Mouse (Mus musculus) cerebellum, postnatal 14 days (tissue): ENCODE measurements at regions not wholly inside any gene's neighbourhood (a gene's known extent, or its start where the extent isn't known, plus 50 kb on each side); places are given as distances from the start of the nearest gene placed in this dataset.

ENCODE experiments used
- DNase-seq, 2 experiments: peaks; one replicate each; pipeline ENCODE4 v3.0.0; 2021; ENCODE audit warnings: mixed read lengths in 2 of 2

GRCm38 (mm10) chr16:7863406-7863805 lies 561.5 kb downstream of the Tmem114 start:
- DNase-seq: no peak

DNA sequence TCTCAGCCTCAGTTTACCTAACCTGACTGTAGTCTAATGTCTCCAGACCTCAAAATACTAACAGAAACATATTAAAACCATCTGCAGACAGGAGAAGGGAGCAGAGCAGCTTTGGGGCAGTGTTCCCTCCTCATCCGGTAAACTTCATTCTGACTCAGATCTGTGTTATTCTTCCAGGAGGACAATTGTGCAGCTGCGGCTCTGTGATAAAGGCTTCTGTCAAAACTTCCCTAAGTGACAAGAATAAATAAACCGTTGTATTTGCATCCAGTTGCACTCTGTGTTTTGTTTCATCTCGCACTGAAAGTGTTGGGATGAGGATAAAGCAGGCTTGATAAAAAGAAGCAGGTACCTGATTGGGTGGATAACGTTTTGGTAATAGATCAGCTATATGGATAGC lies 585.8 kb downstream of the Tmem114 start:
- no peak for DNase-seq

- DNase-seq: peak in 1 of 2 experiments; percentile 7
Observed at GRCm38 (mm10) chr16:7831142-7831541, 593.8 kb downstream of the Tmem114 start.

GRCm38 (mm10) chr16:7829939-7830650 lies 594.8 kb downstream of the Tmem114 start:
- peak; percentile 75 to 82 for DNase-seq

GRCm38 (mm10) chr16:7801161-7801560 lies 623.8 kb downstream of the Tmem114 start:
- DNase-seq: no peak

GRCm38 (mm10) chr16:7797176-7797786 lies 627.7 kb downstream of the Tmem114 start:
- no peak for DNase-seq

- no peak for DNase-seq
Observed at GRCm38 (mm10) chr16:7795561-7795960, 629.4 kb downstream of the Tmem114 start.

- no peak for DNase-seq
Observed at GRCm38 (mm10) chr16:7792521-7792920, 632.4 kb downstream of the Tmem114 start.

DNA sequence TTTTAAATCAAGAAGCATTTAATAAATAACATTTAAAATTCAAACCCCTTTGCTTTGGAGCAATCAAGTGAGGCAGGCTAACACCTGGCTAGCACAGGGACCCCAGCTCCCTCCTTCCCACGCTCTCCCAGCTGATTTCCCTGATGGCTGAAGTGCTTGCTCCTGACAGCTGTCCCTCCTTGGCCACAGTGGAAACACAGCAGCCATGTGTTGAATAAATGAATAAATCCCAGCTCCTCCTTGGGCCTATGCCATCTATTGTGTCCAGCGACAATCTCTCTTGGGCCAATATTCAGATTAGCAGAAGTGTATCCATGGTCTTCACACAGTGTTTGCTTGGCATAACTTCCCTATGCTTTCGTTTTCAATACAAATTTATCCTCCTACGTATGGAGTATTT lies 634.7 kb downstream of the Tmem114 start:
- DNase-seq: peak; percentile 27 to 31

DNA sequence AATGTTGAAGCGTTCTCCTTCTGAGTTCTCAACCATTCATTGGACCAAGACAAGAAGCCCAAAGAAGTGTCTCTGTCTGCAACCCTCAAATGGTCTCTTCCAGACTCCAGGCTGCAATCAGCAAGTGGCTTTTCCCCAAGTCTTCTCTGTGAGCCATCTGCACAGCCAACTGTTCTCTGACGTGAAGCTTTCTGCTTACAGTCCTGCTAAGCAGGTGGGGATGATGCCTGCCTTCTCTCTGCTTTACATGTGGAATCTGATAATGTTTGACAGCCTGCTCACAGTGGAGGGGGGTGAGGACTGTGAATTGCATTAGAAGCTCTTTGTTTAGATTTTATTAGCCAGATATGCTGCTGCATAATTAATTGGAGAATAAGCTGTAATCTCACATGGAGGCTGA lies 636.7 kb downstream of the Tmem114 start:
- DNase-seq: peak; percentile 73 to 82

DNA sequence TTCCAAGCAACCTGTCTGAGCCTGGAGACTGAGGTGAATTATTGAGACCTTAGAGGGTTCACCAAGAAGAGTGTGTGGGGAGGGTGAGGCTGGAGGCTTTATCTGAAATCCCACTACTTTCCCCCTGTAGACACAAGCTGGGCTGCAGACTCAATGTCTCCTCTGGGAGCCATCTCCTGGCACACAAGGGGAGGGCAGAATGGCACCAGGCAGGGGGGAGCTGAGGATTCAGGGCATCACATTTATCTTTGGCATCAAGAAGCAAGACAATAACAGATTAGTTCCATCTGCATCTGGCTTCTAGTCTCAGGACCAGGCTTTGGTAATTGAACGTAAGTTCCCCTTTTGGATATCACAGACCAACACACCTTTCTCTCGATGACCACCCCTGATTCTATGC lies 643.4 kb downstream of the Tmem114 start:
- peak; percentile 17 to 42 for DNase-seq

- no peak for DNase-seq
Observed at GRCm38 (mm10) chr16:7775635-7776034, 649.3 kb downstream of the Tmem114 start.

- DNase-seq: no peak
Observed at GRCm38 (mm10) chr16:7768433-7768832, 656.5 kb downstream of the Tmem114 start.

DNA sequence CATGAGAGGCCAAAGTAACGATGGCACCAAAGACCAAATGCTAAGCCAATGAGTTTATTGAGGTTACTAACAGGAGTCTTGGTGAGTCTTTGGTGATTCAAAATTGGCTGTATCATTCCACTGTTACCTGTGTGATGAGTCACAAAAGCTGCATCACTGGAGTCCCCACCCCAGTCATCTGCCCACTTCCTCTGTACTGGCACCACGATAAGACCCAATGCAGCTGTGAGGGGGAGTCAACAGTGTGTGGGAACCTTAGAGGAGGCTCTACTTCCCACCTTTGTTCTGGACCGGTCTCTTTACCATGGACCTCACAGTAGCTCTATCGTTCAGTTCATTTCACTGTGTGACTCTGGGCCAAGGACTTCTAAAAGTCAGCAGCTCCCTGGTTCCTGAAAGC lies 657.2 kb downstream of the Tmem114 start:
- DNase-seq: no peak

DNA sequence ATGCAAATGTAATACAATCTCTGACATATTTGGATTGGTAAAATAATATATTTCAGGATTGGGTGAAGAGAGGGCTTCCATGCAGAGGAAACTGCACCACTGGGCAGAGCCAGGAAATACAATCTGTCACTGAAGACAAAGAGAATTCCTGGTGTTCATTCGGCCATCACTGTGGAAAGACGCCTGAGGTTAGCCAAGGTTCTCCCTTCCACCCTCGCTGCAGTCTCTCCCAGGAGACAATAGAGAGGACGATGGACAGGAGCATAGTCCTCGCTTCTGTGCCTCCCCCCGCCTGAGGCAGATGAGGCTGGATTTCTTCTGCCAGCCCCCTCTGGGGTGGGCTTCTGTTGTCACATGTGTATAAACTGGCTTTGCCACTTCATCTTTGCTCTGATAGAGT lies 660.6 kb downstream of the Tmem114 start:
- DNase-seq: no peak

GRCm38 (mm10) chr16:7728186-7728585 lies 696.8 kb downstream of the Tmem114 start:
- DNase-seq: peak in 1 of 2 experiments; percentile 4

- DNase-seq: no peak
Observed at GRCm38 (mm10) chr16:7725225-7725624, 699.7 kb downstream of the Tmem114 start.

DNA sequence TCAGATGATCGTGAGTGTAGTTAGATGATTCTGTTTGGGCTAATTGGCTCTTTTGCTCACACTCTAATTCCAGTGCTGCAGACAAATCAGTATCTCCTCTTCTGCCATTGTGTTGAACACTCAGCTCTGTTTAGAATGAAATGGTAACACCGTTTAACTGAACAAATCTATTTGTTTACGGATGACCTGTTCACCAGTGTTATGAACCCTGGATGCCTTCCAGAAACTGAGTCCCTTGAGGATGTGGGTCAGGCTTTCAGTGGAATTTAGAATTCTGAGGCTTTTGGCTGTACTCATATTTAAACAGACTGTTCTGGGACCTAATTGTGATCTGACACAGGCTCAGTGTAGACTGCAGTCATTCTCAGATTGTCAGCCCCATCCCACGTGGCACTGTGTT lies 723.5 kb downstream of the Tmem114 start:
- peak in 1 of 2 experiments; percentile 6 for DNase-seq

DNA sequence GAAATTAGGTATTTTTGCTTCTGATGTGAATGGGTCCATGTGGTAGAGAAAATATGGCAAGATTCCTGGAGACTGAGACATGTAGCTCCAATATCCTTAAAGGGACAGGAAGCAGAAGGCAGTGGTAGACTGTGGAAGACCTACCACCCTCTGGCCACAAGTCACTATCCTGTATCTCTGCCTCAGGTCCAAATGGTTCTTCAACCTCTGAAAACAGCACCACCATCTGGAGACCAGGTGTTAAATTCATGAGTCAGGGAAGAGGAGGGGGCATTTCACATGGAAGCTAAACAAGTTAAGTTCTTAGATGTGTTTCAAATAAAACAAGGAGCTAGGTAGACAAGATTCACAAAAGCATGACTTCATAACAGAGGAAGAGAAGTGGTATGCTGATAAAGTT lies 739.5 kb downstream of the Tmem114 start:
- DNase-seq: no peak

- DNase-seq: no peak
Observed at GRCm38 (mm10) chr16:7666096-7666495, 758.8 kb downstream of the Tmem114 start.

GRCm38 (mm10) chr16:7658133-7658532 lies 766.8 kb downstream of the Tmem114 start:
- no peak for DNase-seq

DNA sequence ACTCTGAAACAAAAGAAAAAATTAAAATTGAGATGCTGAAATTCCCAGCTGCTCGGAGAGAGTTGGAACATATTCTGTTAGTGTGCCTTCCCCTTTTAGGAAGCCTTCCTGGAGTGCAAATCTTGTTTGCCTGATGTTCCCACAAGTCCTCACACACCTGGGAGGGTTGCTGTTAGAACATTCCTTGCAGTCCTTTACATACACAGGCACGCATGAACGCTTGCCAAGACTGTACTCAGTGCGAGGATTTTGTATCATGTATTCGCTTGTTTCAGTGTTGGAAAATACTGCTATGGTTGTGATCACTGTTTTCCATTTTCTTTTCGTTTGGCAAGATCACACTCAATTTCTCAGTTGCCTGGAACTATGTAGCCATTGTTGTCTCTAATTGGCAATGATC lies 770.5 kb downstream of the Tmem114 start:
- DNase-seq: no peak

- DNase-seq: no peak
Observed at GRCm38 (mm10) chr16:7649771-7650170, 775.2 kb downstream of the Tmem114 start.

DNA sequence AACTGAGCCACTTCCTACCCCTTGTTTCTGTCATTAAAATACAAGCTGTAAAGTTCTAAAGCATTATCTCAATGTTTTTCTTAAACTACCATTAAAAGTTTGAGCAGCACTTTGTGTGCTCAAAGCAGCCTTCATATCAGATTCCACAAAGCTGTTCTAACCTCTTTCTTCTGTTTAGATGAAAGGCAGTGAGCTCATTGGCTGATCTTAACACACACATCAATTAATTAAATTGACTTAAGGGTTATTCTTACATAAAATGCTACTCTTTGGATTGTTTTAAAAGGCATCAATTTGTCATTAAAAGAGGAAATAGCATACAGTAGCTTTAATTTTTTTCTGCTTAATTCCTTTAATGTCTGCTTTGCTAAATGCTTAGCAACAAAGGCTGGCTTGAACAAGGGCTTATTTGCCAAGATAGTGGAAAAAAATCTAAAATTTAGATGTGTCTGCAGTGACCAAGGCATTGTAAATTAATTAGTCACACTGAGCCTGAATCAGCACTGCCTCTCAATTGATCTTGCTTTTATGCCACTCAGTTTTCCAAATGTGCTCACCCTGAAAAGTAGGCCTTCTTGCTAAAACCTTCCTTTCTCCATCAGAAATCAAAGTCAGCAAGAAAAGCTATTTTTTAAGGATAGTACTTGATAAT lies 777.5 kb downstream of the Tmem114 start:
- DNase-seq: no peak
